Mouse (Mus musculus) forebrain, embryonic 14.5 days (tissue): ENCODE data around the gene Spaca3. TPM values are rescaled to one million over a fixed set of nuclear protein-coding genes. Genes with fewer than 3 reads are reported as not detected.
A peak's percentile ranks its signal among the peaks of the same experiment; 100 is the strongest.

ENCODE experiments used
- ATAC-seq: fragments of 200-750 bp; cut with Nextera tagmentation; 2 replicates; pipeline ENCODE4 v1.8.0; 2017; ENCODE audit warnings: mild to moderate bottlenecking, moderate library complexity
- DNase-seq: peaks from one replicate; pipeline ENCODE4 v3.0.0-alpha.2; 2015; ENCODE audit warnings: low spot score
- H3K27ac ChIP-seq: fragments of 300-500 bp; sonication (generic); 2 replicates; pipeline ENCODE4 v1.5.1; 2014; ENCODE audit warnings: low read depth, mild to moderate bottlenecking, control low read depth, low read length, moderate library complexity
- H3K27me3 ChIP-seq: fragments of 300-500 bp; sonication (generic); replicated peaks from 2 replicates; pipeline ENCODE4 v1.6.1; 2014; ENCODE audit warnings: low read length, control low read depth, mixed read lengths; ENCODE audit not compliant: control insufficient read depth, insufficient read depth
- H3K36me3 ChIP-seq: fragments of 300-500 bp; sonication (generic); 2 replicates; pipeline ENCODE4 v1.6.1; 2014; ENCODE audit warnings: low read length, control low read depth; ENCODE audit not compliant: control insufficient read depth, insufficient read depth
- H3K4me1 ChIP-seq: fragments of 300-500 bp; sonication (generic); 2 replicates; pipeline ENCODE4 v1.6.1; 2014; ENCODE audit warnings: antibody characterized with exemption, low read length, control low read depth; ENCODE audit not compliant: control insufficient read depth, insufficient read depth
- H3K4me2 ChIP-seq: fragments of 300-500 bp; sonication (generic); 2 replicates; pipeline ENCODE4 v1.6.1; 2014; ENCODE audit warnings: mild to moderate bottlenecking, control low read depth, low read length
- H3K4me3 ChIP-seq: fragments of 300-500 bp; sonication (generic); 2 replicates; pipeline ENCODE4 v1.5.1; 2014; ENCODE audit warnings: low read depth, low read length, control low read depth
- H3K9ac ChIP-seq: fragments of 300-500 bp; sonication (generic); 2 replicates; pipeline ENCODE4 v1.6.1; 2014; ENCODE audit warnings: mild to moderate bottlenecking, low read length, control low read depth, moderate library complexity
- H3K9me3 ChIP-seq: fragments of 300-500 bp; sonication (generic); replicated peaks from 2 replicates; pipeline ENCODE4 v1.6.1; 2016; ENCODE audit warnings: low read length, control low read depth, mixed read lengths; ENCODE audit not compliant: control insufficient read depth
- WGBS: fragments of 180-500 bp; shearing (Covaris S2); extraction: QIAGEN DNeasy Blood & Tissue Kit; methylation state at CpG from one replicate; pipeline ENCODE4 v1.1.7; 2014; 5-methylcytosine and 5-hydroxymethylcytosine counted together
- polyA plus RNA-seq: library from polyadenylated mRNA; unstranded; fragments of >200 nt; fragmentation: Nextera tagmentation; extraction: Ambion mirVana; gene quantifications from 2 replicates; pipeline ENCODE4 v1.2.1, GENCODE M21; 2014

Gene Spaca3
- polyA plus RNA-seq, 1 experiment from 2014 or later: not detected

- Histone ChIP-seq H3K9ac (no peak overlapping the region), H3K27ac (no peak overlapping the region), H3K27me3 (no peaks in the 10 kb centered on the region), H3K4me1 (no peaks in the 10 kb centered on the region), H3K9me3 (no peaks in the 10 kb centered on the region), H3K4me2 (no peak overlapping the region), H3K4me3 (no peak overlapping the region), H3K36me3 (no peaks in the 10 kb centered on the region)
- 80% methylated on average over 10 of the region's 10 CpGs for WGBS
- ATAC-seq: no peak
- no peak for DNase-seq
These were observed 45.3 kb downstream of the Spaca3 start for GRCm38 (mm10) chr11:80903426-80903825.

- no peaks in the 10 kb centered on the region for H3K36me3 ChIP-seq
- no peak overlapping the region for H3K27ac ChIP-seq
- no peak overlapping the region for H3K9ac ChIP-seq
- no peak overlapping the region for H3K4me2 ChIP-seq
- no peaks in the 10 kb centered on the region for H3K9me3 ChIP-seq
- no peak for ATAC-seq
- WGBS: 88% methylated on average over 2 of the region's 2 CpGs
- no peaks in the 10 kb centered on the region for H3K4me1 ChIP-seq
- no peak for DNase-seq
- no peaks in the 10 kb centered on the region for H3K27me3 ChIP-seq
- H3K4me3 ChIP-seq: no peak overlapping the region
These were observed 46.4 kb downstream of the Spaca3 start for GRCm38 (mm10) chr11:80904559-80904958.

GRCm38 (mm10) chr11:80906456-80906855 lies 48.3 kb downstream of the Spaca3 start:
- no peak overlapping the region for H3K4me3 ChIP-seq
- no peaks in the 10 kb centered on the region for H3K4me1 ChIP-seq
- H3K9me3 ChIP-seq: no peaks in the 10 kb centered on the region
- H3K4me2 ChIP-seq: no peak overlapping the region
- no peaks in the 10 kb centered on the region for H3K27me3 ChIP-seq
- no peaks in the 10 kb centered on the region for H3K36me3 ChIP-seq
- peak; percentile 78 for DNase-seq
- no peak overlapping the region for H3K27ac ChIP-seq
- no peak overlapping the region for H3K9ac ChIP-seq
- WGBS: 31% methylated on average over 4 of the region's 4 CpGs
- ATAC-seq: no peak

GRCm38 (mm10) chr11:80907820-80908219 lies 49.7 kb downstream of the Spaca3 start:
- H3K9ac ChIP-seq: no peak overlapping the region
- no peak for ATAC-seq
- WGBS: 94% methylated on average over 6 of the region's 6 CpGs
- H3K4me1 ChIP-seq: no peaks in the 10 kb centered on the region
- DNase-seq: no peak
- no peaks in the 10 kb centered on the region for H3K27me3 ChIP-seq
- H3K36me3 ChIP-seq: no peaks in the 10 kb centered on the region
- H3K9me3 ChIP-seq: no peaks in the 10 kb centered on the region
- H3K27ac ChIP-seq: no peak overlapping the region
- H3K4me3 ChIP-seq: no peak overlapping the region
- no peak overlapping the region for H3K4me2 ChIP-seq

- H3K27me3 ChIP-seq: no peaks in the 10 kb centered on the region
- WGBS: 88% methylated on average over 5 of the region's 5 CpGs
- H3K4me2 ChIP-seq: no peak overlapping the region
- no peaks in the 10 kb centered on the region for H3K4me1 ChIP-seq
- H3K27ac ChIP-seq: no peak overlapping the region
- no peaks in the 10 kb centered on the region for H3K36me3 ChIP-seq
- H3K9ac ChIP-seq: no peak overlapping the region
- no peak for ATAC-seq
- no peak overlapping the region for H3K4me3 ChIP-seq
- DNase-seq: no peak
- H3K9me3 ChIP-seq: no peaks in the 10 kb centered on the region
These were observed 54.6 kb downstream of the Spaca3 start for GRCm38 (mm10) chr11:80912721-80913120.

- ATAC-seq: no peak
- no peaks in the 10 kb centered on the region for H3K9me3 ChIP-seq
- no peak overlapping the region for H3K9ac ChIP-seq
- no peaks in the 10 kb centered on the region for H3K27me3 ChIP-seq
- WGBS: 47% methylated on average over 4 of the region's 4 CpGs
- peak; percentile 26 for DNase-seq
- no peaks in the 10 kb centered on the region for H3K36me3 ChIP-seq
- no peak overlapping the region for H3K4me3 ChIP-seq
- no peak overlapping the region for H3K4me2 ChIP-seq
- H3K4me1 ChIP-seq: no peaks in the 10 kb centered on the region
- no peak overlapping the region for H3K27ac ChIP-seq
These were observed 55.4 kb downstream of the Spaca3 start for GRCm38 (mm10) chr11:80913408-80914024.

Other genes with a start within 250 kb of the Spaca3 start
- 1.3 and 1.6 TPM in 2 replicates for gene Myo1d, start 78.3 kb upstream of the Spaca3 start, polyA plus RNA-seq
- 38.3 and 43.3 TPM in 2 replicates for gene Tmem98, start 48.2 kb upstream of the Spaca3 start, polyA plus RNA-seq